In genomic region chr3:95992990-95993603, GRCm38 (mm10) we compare ENCODE assay signal across 8 mouse cellular contexts. TPM values are rescaled to one million over a fixed set of nuclear protein-coding genes. Genes with fewer than 3 reads are reported as not detected.
DNase-seq lines count a peak whose midpoint lies in the region; ATAC-seq lines count a peak whose summit lies in the region.

No protein-coding gene starts in this region.

- peak overlapping the region; percentile 99 for H3K9ac ChIP-seq in forebrain, embryonic 12.5 days
- H3K9ac ChIP-seq in intestine, embryonic 16.5 days (ENCODE audit: low read depth, low read length): peak overlapping the region; percentile 79

- peaks cover 51% of the 10 kb centered on the region for H3K36me3 ChIP-seq in forebrain, embryonic 12.5 days (replicated peaks)
- peaks cover 4% of the 10 kb centered on the region; the same call in 1 of the 2 replicates for H3K36me3 ChIP-seq in intestine, embryonic 16.5 days (ENCODE audit: control insufficient read depth, insufficient read depth, low read length)
- H3K36me3 ChIP-seq in midbrain, embryonic 10.5 days: peaks cover 59% of the 10 kb centered on the region

- no peaks in the 10 kb centered on the region for H3K9me3 ChIP-seq in forebrain, embryonic 12.5 days
- H3K9me3 ChIP-seq in intestine, embryonic 16.5 days (ENCODE audit: control insufficient read depth, low read length): no peaks in the 10 kb centered on the region
- no peaks in the 10 kb centered on the region for H3K9me3 ChIP-seq in midbrain, embryonic 10.5 days (replicated peaks)

- H3K4me3 ChIP-seq in forebrain, embryonic 12.5 days (replicated peaks): peak overlapping the region; percentile 82
- H3K4me3 ChIP-seq in intestine, embryonic 16.5 days (ENCODE audit: low read length): no peak overlapping the region
- H3K4me3 ChIP-seq in midbrain, embryonic 10.5 days: peak overlapping the region; percentile 86

- no peak for ATAC-seq in forebrain, embryonic 12.5 days (ENCODE audit: low FRiP score)
- no peak for ATAC-seq in intestine, embryonic 16.5 days
- ATAC-seq in megakaryocyte-erythroid progenitor cell, adult 5-6 weeks (replicated peaks; ENCODE audit: low FRiP score, low TSS enrichment, poor library complexity, severe bottlenecking): no peak

- peak overlapping the region; percentile 99; the same call in 1 of the 2 replicates for H3K27ac ChIP-seq in forebrain, embryonic 12.5 days
- peak overlapping the region; percentile 93 for H3K27ac ChIP-seq in intestine, embryonic 16.5 days (ENCODE audit: low read length)
- H3K27ac ChIP-seq in midbrain, embryonic 10.5 days (replicated peaks): peak overlapping the region; percentile 100

- DNase-seq in gastrocnemius, postnatal 25 days: peak; percentile 25
- DNase-seq in gastrocnemius, postnatal 4 days (ENCODE audit: low spot score in 2 of 2): no peak
- no peak for DNase-seq in midbrain, embryonic 10.5 days (ENCODE audit: low spot score)
- no peak for DNase-seq in layer of hippocampus, postnatal 14 days (ENCODE audit: low spot score in 2 of 2)
- DNase-seq in right cerebral cortex, adult 2 months (ENCODE audit: low spot score in 2 of 2): no peak

- WGBS in forebrain, embryonic 12.5 days: 56% methylated on average over 5 of the region's 5 CpGs
- 42% methylated on average over 5 of the region's 5 CpGs for WGBS in intestine, embryonic 16.5 days
- WGBS in midbrain, embryonic 10.5 days: 62% methylated on average over 5 of the region's 5 CpGs

- no peaks in the 10 kb centered on the region for H3K27me3 ChIP-seq in forebrain, embryonic 12.5 days
- H3K27me3 ChIP-seq in intestine, embryonic 16.5 days (replicated peaks; ENCODE audit: control insufficient read depth, insufficient read depth, low read length): no peaks in the 10 kb centered on the region
- H3K27me3 ChIP-seq in midbrain, embryonic 10.5 days (ENCODE audit: low read depth, poor library complexity, severe bottlenecking): no peaks in the 10 kb centered on the region

- peaks cover 51% of the 10 kb centered on the region for H3K4me1 ChIP-seq in forebrain, embryonic 12.5 days
- peaks cover 16% of the 10 kb centered on the region for H3K4me1 ChIP-seq in intestine, embryonic 16.5 days (ENCODE audit: control insufficient read depth, insufficient read depth, low read length)
- H3K4me1 ChIP-seq in midbrain, embryonic 10.5 days: peaks cover 61% of the 10 kb centered on the region

- peak overlapping the region; percentile 75 for H3K4me2 ChIP-seq in forebrain, embryonic 12.5 days
- peak overlapping the region; percentile 81 for H3K4me2 ChIP-seq in intestine, embryonic 16.5 days (ENCODE audit: low read depth, low read length)

RNA-seq across cellular contexts. Expression of gene Plekho1, which starts 2.7 kb away (rescaled TPM):
- total RNA-seq in gastrocnemius, postnatal 25 days (2021): 10 to 100 TPM; 23.2 to 39.8 TPM
- 10 to 100 TPM; 94.2 to 97.4 TPM for total RNA-seq in gastrocnemius, postnatal 4 days (2021)
- 91.3 and 95.1 TPM in 2 replicates for polyA plus RNA-seq in forebrain, embryonic 12.5 days (2016; fragmentation: Nextera tagmentation; extraction: Ambion mirVana)
- polyA plus RNA-seq in intestine, embryonic 16.5 days (2015; fragmentation: Nextera tagmentation; extraction: Ambion mirVana): 17.3 and 17.7 TPM in 2 replicates
- polyA plus RNA-seq in midbrain, embryonic 10.5 days (2016; fragmentation: Nextera tagmentation; extraction: Ambion mirVana): 66.8 and 69.0 TPM in 2 replicates
- 10 to 100 TPM; 43.7 to 44.5 TPM for total RNA-seq in layer of hippocampus, postnatal 14 days (2021)
- total RNA-seq in megakaryocyte-erythroid progenitor cell, adult 5-6 weeks (2014; fragmentation: Nextera tagmentation): 0.61 and 5.4 TPM in 2 replicates
- total RNA-seq in megakaryocyte-erythroid progenitor cell, adult 5-6 weeks (2017): 5.9 and 10.5 TPM in 2 replicates
